Mouse (Mus musculus) neural tube, embryonic 11.5 days (tissue): ENCODE data around the gene Sgsm3. TPM values are rescaled to one million over a fixed set of nuclear protein-coding genes. Genes with fewer than 3 reads are reported as not detected.
A peak's percentile ranks its signal among the peaks of the same experiment; 100 is the strongest.
"Not testable (repeated sequence)": the region's sequence is repeated elsewhere in the genome, so short reads cannot be mapped to it uniquely, and the experiment has no call there.

Experiments
- ATAC-seq: fragments of 200-750 bp; cut with Nextera tagmentation; 2 replicates; pipeline ENCODE4 v1.8.0; 2017; ENCODE audit warnings: moderate number of reproducible peaks, mild to moderate bottlenecking, moderate TSS enrichment, moderate library complexity; ENCODE audit not compliant: insufficient read depth, low FRiP score, low TSS enrichment
- DNase-seq: peaks from one replicate; pipeline ENCODE4 v3.0.0-alpha.2; 2015; ENCODE audit warnings: low spot score
- H3K27ac ChIP-seq: fragments of 300-500 bp; sonication (generic); 2 replicates; pipeline ENCODE4 v1.5.1; 2014; ENCODE audit warnings: low read depth, mild to moderate bottlenecking, low read length
- H3K27me3 ChIP-seq: fragments of 300-500 bp; sonication (generic); 2 replicates; pipeline ENCODE4 v1.6.1; 2014; ENCODE audit warnings: mild to moderate bottlenecking, low read length, mixed read lengths; ENCODE audit not compliant: control insufficient read depth, insufficient read depth
- H3K36me3 ChIP-seq: fragments of 300-500 bp; sonication (generic); 2 replicates; pipeline ENCODE4 v1.6.1; 2014; ENCODE audit warnings: mild to moderate bottlenecking, low read length, moderate library complexity, mixed read lengths; ENCODE audit not compliant: control insufficient read depth, insufficient read depth
- H3K4me1 ChIP-seq: fragments of 300-500 bp; sonication (generic); 2 replicates; pipeline ENCODE4 v1.6.1; 2014; ENCODE audit warnings: low read length, mixed read lengths; ENCODE audit not compliant: control insufficient read depth, insufficient read depth
- H3K4me2 ChIP-seq: fragments of 300-500 bp; sonication (generic); 2 replicates; pipeline ENCODE4 v1.6.1; 2014; ENCODE audit warnings: low read depth, mild to moderate bottlenecking, moderate library complexity
- H3K4me3 ChIP-seq: fragments of 300-500 bp; sonication (generic); 2 replicates; pipeline ENCODE4 v1.5.1; 2014; ENCODE audit warnings: low read depth, low read length
- H3K9ac ChIP-seq: fragments of 300-500 bp; sonication (generic); 2 replicates; pipeline ENCODE4 v1.6.1; 2014; ENCODE audit warnings: mild to moderate bottlenecking, low read length
- H3K9me3 ChIP-seq: fragments of 300-500 bp; sonication (generic); 2 replicates; pipeline ENCODE4 v1.6.1; 2016; ENCODE audit warnings: low read length; ENCODE audit not compliant: control insufficient read depth
- WGBS: fragments of 180-500 bp; shearing (Covaris S2); extraction: QIAGEN DNeasy Blood & Tissue Kit; methylation state at CpG from one replicate; pipeline ENCODE4 v1.1.7; 2014; 5-methylcytosine and 5-hydroxymethylcytosine counted together
- polyA plus RNA-seq: library from polyadenylated mRNA; unstranded; fragments of >200 nt; fragmentation: Nextera tagmentation; extraction: Ambion mirVana; gene quantifications from 2 replicates; pipeline ENCODE4 v1.2.1, GENCODE M21; 2014

Gene Sgsm3
- polyA plus RNA-seq = 30.2 and 32.6 TPM in 2 replicates

- peaks cover 3% of the 10 kb centered on the region; the same call in 1 of the 2 replicates for H3K4me1 ChIP-seq
- peak within 1 kb of the TSS; percentile 83 for H3K4me3 ChIP-seq
- WGBS = under 1% methylated on average over 66 of the region's 67 CpGs
- no peaks in the 10 kb centered on the region for H3K27me3 ChIP-seq
- DNase-seq (peak; percentile 90), ATAC-seq (peak; percentile 85)
- H3K27ac ChIP-seq = no peak within 1 kb of the TSS
- H3K9ac ChIP-seq = peak within 1 kb of the TSS; percentile 77
- no peaks in the 10 kb centered on the region for H3K9me3 ChIP-seq
- H3K36me3 ChIP-seq = no peaks in the 10 kb centered on the region
- peak within 1 kb of the TSS; percentile 82 for H3K4me2 ChIP-seq
Measured at GRCm38 (mm10) chr15:80977620-80978334, at the start of gene Sgsm3. TSS of gene Sgsm3 (plus strand) at chr15:80977765.

- ATAC-seq = no peak
- DNase-seq = no peak
- H3K27me3 ChIP-seq = no peaks in the 10 kb centered on the region
- H3K4me3 ChIP-seq = no peak overlapping the region
- H3K27ac ChIP-seq = no peak overlapping the region
- H3K9me3 ChIP-seq = no peaks in the 10 kb centered on the region
- no peak overlapping the region for H3K4me2 ChIP-seq
- H3K36me3 ChIP-seq = peaks cover 9% of the 10 kb centered on the region
- H3K9ac ChIP-seq = no peak overlapping the region
- WGBS = 90% methylated on average over 20 of the region's 20 CpGs
- no peaks in the 10 kb centered on the region for H3K4me1 ChIP-seq
Measured at GRCm38 (mm10) chr15:80928811-80929355, 48.7 kb upstream of the Sgsm3 start.

- H3K36me3 ChIP-seq = peaks cover 7% of the 10 kb centered on the region
- no peak overlapping the region for H3K4me3 ChIP-seq
- no peaks in the 10 kb centered on the region for H3K27me3 ChIP-seq
- H3K9ac ChIP-seq = no peak overlapping the region
- H3K9me3 ChIP-seq = no peaks in the 10 kb centered on the region
- ATAC-seq (no peak), DNase-seq (peak; percentile 34)
- H3K27ac ChIP-seq = no peak overlapping the region
- no peak overlapping the region for H3K4me2 ChIP-seq
- 48% methylated on average over 14 of the region's 16 CpGs for WGBS
- H3K4me1 ChIP-seq = no peaks in the 10 kb centered on the region
Measured at GRCm38 (mm10) chr15:80930048-80930571, 47.5 kb upstream of the Sgsm3 start.

GRCm38 (mm10) chr15:80930676-80931320, 46.8 kb upstream of the Sgsm3 start:
- not testable (repeated sequence) for H3K4me2 ChIP-seq, H3K4me1 ChIP-seq, H3K27ac ChIP-seq, H3K9me3 ChIP-seq, H3K27me3 ChIP-seq, H3K4me3 ChIP-seq, DNase-seq, H3K36me3 ChIP-seq, ATAC-seq, H3K9ac ChIP-seq
- 96% methylated on average over 23 of the region's 23 CpGs for WGBS

GRCm38 (mm10) chr15:80931345-80931960, 46.1 kb upstream of the Sgsm3 start:
- 90% methylated on average over 9 of the region's 9 CpGs for WGBS
- DNase-seq (no peak), ATAC-seq (no peak)
- no peak overlapping the region for H3K4me2 ChIP-seq
- no peak overlapping the region for H3K27ac ChIP-seq
- H3K9ac ChIP-seq = no peak overlapping the region
- no peaks in the 10 kb centered on the region for H3K9me3 ChIP-seq
- H3K36me3 ChIP-seq = peaks cover 7% of the 10 kb centered on the region
- no peaks in the 10 kb centered on the region for H3K27me3 ChIP-seq
- H3K4me1 ChIP-seq = no peaks in the 10 kb centered on the region
- H3K4me3 ChIP-seq = no peak overlapping the region

- H3K9ac ChIP-seq = no peak overlapping the region
- H3K36me3 ChIP-seq = no peaks in the 10 kb centered on the region
- H3K9me3 ChIP-seq = no peaks in the 10 kb centered on the region
- no peak overlapping the region for H3K27ac ChIP-seq
- DNase-seq (no peak), ATAC-seq (no peak)
- no peaks in the 10 kb centered on the region for H3K4me1 ChIP-seq
- no peak overlapping the region for H3K4me3 ChIP-seq
- H3K4me2 ChIP-seq = no peak overlapping the region
- 94% methylated on average over 5 of the region's 5 CpGs for WGBS
- H3K27me3 ChIP-seq = no peaks in the 10 kb centered on the region
Measured at GRCm38 (mm10) chr15:80934841-80935240, 42.7 kb upstream of the Sgsm3 start.

- 91% methylated on average over 3 of the region's 3 CpGs for WGBS
- H3K36me3 ChIP-seq = no peaks in the 10 kb centered on the region
- DNase-seq (no peak), ATAC-seq (no peak)
- H3K27ac ChIP-seq = no peak overlapping the region
- no peak overlapping the region for H3K4me3 ChIP-seq
- no peaks in the 10 kb centered on the region for H3K4me1 ChIP-seq
- H3K9me3 ChIP-seq = no peaks in the 10 kb centered on the region
- no peak overlapping the region for H3K4me2 ChIP-seq
- H3K27me3 ChIP-seq = no peaks in the 10 kb centered on the region
- no peak overlapping the region for H3K9ac ChIP-seq
Measured at GRCm38 (mm10) chr15:80936686-80937085, 40.9 kb upstream of the Sgsm3 start.

- Histone ChIP-seq H3K27ac (no peak overlapping the region), H3K4me2 (no peak overlapping the region), H3K27me3 (no peaks in the 10 kb centered on the region), H3K4me3 (no peak overlapping the region), H3K36me3 (no peaks in the 10 kb centered on the region), H3K9me3 (no peaks in the 10 kb centered on the region), H3K4me1 (no peaks in the 10 kb centered on the region), H3K9ac (no peak overlapping the region)
- ATAC-seq (no peak), DNase-seq (no peak)
- 94% methylated on average over 4 of the region's 4 CpGs for WGBS
Measured at GRCm38 (mm10) chr15:80938615-80939014, 39.0 kb upstream of the Sgsm3 start.
